Mouse (Mus musculus) CH12.LX (cell line): ENCODE data around the gene Dusp15. TPM values are rescaled to one million over a fixed set of nuclear protein-coding genes. Genes with fewer than 3 reads are reported as not detected.

Source experiments
- DNase-seq: peaks from one replicate; pipeline ENCODE4 v3.0.0-alpha.2; 2013; ENCODE audit errors: extremely low read depth
- H3K27ac ChIP-seq: 2 replicates; pipeline ENCODE4 v1.5.1; 2012; ENCODE audit warnings: low read depth, mild to moderate bottlenecking, control low read depth, moderate library complexity; ENCODE audit not compliant: insufficient read depth
- H3K27me3 ChIP-seq: replicated peaks from 2 replicates; pipeline ENCODE3; 2012; ENCODE audit warnings: inconsistent platforms
- H3K36me3 ChIP-seq, 2 experiments: replicated peaks in 1 of 2; 2 replicates each; pipeline versions ENCODE3 to v1.6.1; 2012; ENCODE audit warnings: inconsistent platforms in 1 of 2, low read length in 1 of 2, mild to moderate bottlenecking in 1 of 2, mixed read lengths in 1 of 2, moderate library complexity in 1 of 2; ENCODE audit not compliant: control insufficient read depth in 1 of 2, insufficient read depth in 1 of 2
- H3K4me1 ChIP-seq, 2 experiments: 2 replicates each; pipeline ENCODE4 v1.6.1; 2012; ENCODE audit warnings: inconsistent platforms in 1 of 2, moderate library complexity in 1 of 2; ENCODE audit not compliant: insufficient read depth in 2 of 2, control insufficient read depth in 1 of 2
- H3K4me2 ChIP-seq: 2 replicates; pipeline ENCODE4 v1.6.1; 2012; ENCODE audit warnings: low read depth, mild to moderate bottlenecking, control low read depth; ENCODE audit not compliant: poor library complexity, insufficient read depth, severe bottlenecking
- H3K4me3 ChIP-seq, 3 experiments: fragments of 150-350 bp in 1 of 3; sonication (generic) in 1 of 3; replicated peaks in 1 of 3; 2 replicates each; pipeline versions ENCODE3 to v1.5.1; 2011 to 2012; ENCODE audit warnings: low read depth in 2 of 3, low read length in 2 of 3, mild to moderate bottlenecking in 2 of 3, moderate library complexity in 2 of 3, control low read depth in 1 of 3, improper control_type of control experiment in 1 of 3, inconsistent platforms in 1 of 3, mixed read lengths in 1 of 3; ENCODE audit not compliant: poor library complexity in 1 of 3
- H3K79me2 ChIP-seq: replicated peaks from 2 replicates; pipeline ENCODE4 v1.6.1; 2012; ENCODE audit warnings: mild to moderate bottlenecking, moderate library complexity; ENCODE audit not compliant: control insufficient read depth, poor library complexity, insufficient read depth, severe bottlenecking; ENCODE audit errors: extremely low read depth
- H3K9ac ChIP-seq: 2 replicates; pipeline ENCODE4 v1.6.1; 2012; ENCODE audit warnings: low read depth, mild to moderate bottlenecking, control low read depth, moderate library complexity; ENCODE audit not compliant: insufficient read depth
- H3K9me3 ChIP-seq: replicated peaks from 2 replicates; pipeline ENCODE3; 2012; ENCODE audit warnings: low read length, inconsistent platforms, mixed read lengths
- BHLHE40 ChIP-seq: IDR thresholded peaks from 2 replicates; pipeline ENCODE4 v1.6.1; 2011; ENCODE audit warnings: mild to moderate bottlenecking, low read depth, low read length, improper control_type of control experiment
- CHD1 ChIP-seq: IDR thresholded peaks from 2 replicates; pipeline ENCODE4 v1.6.1; 2012; ENCODE audit warnings: low read depth, low read length, improper control_type of control experiment, inconsistent platforms
- ELF1 ChIP-seq: IDR thresholded peaks from 2 replicates; pipeline ENCODE4 v1.6.1; 2014; ENCODE audit warnings: low read depth, mild to moderate bottlenecking, inconsistent platforms, low read length, improper control_type of control experiment
- EP300 ChIP-seq: IDR thresholded peaks from 2 replicates; pipeline ENCODE4 v1.6.1; 2011; ENCODE audit warnings: low read length, improper control_type of control experiment
- GABPA ChIP-seq: IDR thresholded peaks from 2 replicates; pipeline ENCODE4 v1.6.1; 2012; ENCODE audit warnings: low read depth, low read length, improper control_type of control experiment, inconsistent platforms; ENCODE audit not compliant: insufficient replicate concordance
- HCFC1 ChIP-seq: IDR thresholded peaks from 2 replicates; pipeline ENCODE4 v1.6.1; 2012; ENCODE audit warnings: low read depth, mild to moderate bottlenecking, inconsistent platforms, low read length, improper control_type of control experiment
- JUN ChIP-seq: IDR thresholded peaks from 2 replicates; pipeline ENCODE4 v1.6.1; 2011; ENCODE audit warnings: low read depth, mild to moderate bottlenecking, low read length, improper control_type of control experiment, moderate library complexity; ENCODE audit not compliant: insufficient read depth
- JUND ChIP-seq: conservative IDR thresholded peaks from 2 replicates; pipeline ENCODE4 v1.6.1; 2011; ENCODE audit warnings: low read depth, low read length, improper control_type of control experiment
- MAFK ChIP-seq: IDR thresholded peaks from 2 replicates; pipeline ENCODE4 v1.6.1; 2011; ENCODE audit warnings: low read length, improper control_type of control experiment; ENCODE audit not compliant: insufficient replicate concordance
- MAX ChIP-seq: IDR thresholded peaks from 2 replicates; pipeline ENCODE4 v1.6.1; 2011; ENCODE audit warnings: low read length, improper control_type of control experiment
- MAZ ChIP-seq: IDR thresholded peaks from 2 replicates; pipeline ENCODE4 v1.6.1; 2012; ENCODE audit warnings: low read depth, mild to moderate bottlenecking, inconsistent platforms, low read length, improper control_type of control experiment, moderate library complexity
- MEF2A ChIP-seq: IDR thresholded peaks from 2 replicates; pipeline ENCODE4 v1.6.1; 2014; ENCODE audit warnings: low read depth, mild to moderate bottlenecking, inconsistent platforms, low read length, improper control_type of control experiment, borderline replicate concordance
- MXI1 ChIP-seq: IDR thresholded peaks from 2 replicates; pipeline ENCODE4 v1.6.1; 2011; ENCODE audit warnings: mild to moderate bottlenecking, low read depth, low read length, improper control_type of control experiment
- NELFE ChIP-seq: IDR thresholded peaks from 2 replicates; pipeline ENCODE4 v1.6.1; 2011; ENCODE audit warnings: low read depth, low read length, improper control_type of control experiment
- PAX5 ChIP-seq: IDR thresholded peaks from 2 replicates; pipeline ENCODE4 v1.6.1; 2012; ENCODE audit warnings: low read length, inconsistent platforms, mixed read lengths
- POLR2A ChIP-seq: IDR thresholded peaks from 2 replicates; pipeline ENCODE4 v1.6.1; 2011; ENCODE audit warnings: low read depth, mild to moderate bottlenecking, improper control_type of control experiment, low read length
- POLR2AphosphoS2 ChIP-seq: IDR thresholded peaks from 2 replicates; pipeline ENCODE4 v1.6.1; 2011; ENCODE audit warnings: low read depth, low read length, improper control_type of control experiment
- RAD21 ChIP-seq: IDR thresholded peaks from 2 replicates; pipeline ENCODE4 v1.6.1; 2011; ENCODE audit warnings: low read depth, mild to moderate bottlenecking, low read length, improper control_type of control experiment, moderate library complexity
- SIN3A ChIP-seq: IDR thresholded peaks from 2 replicates; pipeline ENCODE4 v1.6.1; 2012; ENCODE audit warnings: low read length, improper control_type of control experiment, inconsistent platforms
- SMC3 ChIP-seq: IDR thresholded peaks from 2 replicates; pipeline ENCODE4 v1.6.1; 2011; ENCODE audit warnings: low read depth, low read length, improper control_type of control experiment
- TBP ChIP-seq: conservative IDR thresholded peaks from 2 replicates; pipeline ENCODE4 v1.6.1; 2011; ENCODE audit warnings: low read depth, low read length, improper control_type of control experiment
- UBTF ChIP-seq: IDR thresholded peaks from 2 replicates; pipeline ENCODE4 v1.6.1; 2012; ENCODE audit warnings: low read depth, mild to moderate bottlenecking, inconsistent platforms, low read length, improper control_type of control experiment, moderate library complexity
- USF1 ChIP-seq: IDR thresholded peaks from 2 replicates; pipeline ENCODE4 v1.6.1; 2014; ENCODE audit warnings: low read depth, mild to moderate bottlenecking, inconsistent platforms, low read length, improper control_type of control experiment
- ZC3H11A ChIP-seq: IDR thresholded peaks from 2 replicates; pipeline ENCODE4 v1.6.1; 2012; ENCODE audit warnings: low read depth, mild to moderate bottlenecking, inconsistent platforms, low read length, improper control_type of control experiment
- ZMIZ1 ChIP-seq: IDR thresholded peaks from 2 replicates; pipeline ENCODE4 v1.6.1; 2012; ENCODE audit warnings: low read depth, mild to moderate bottlenecking, inconsistent platforms, low read length, improper control_type of control experiment
- dilution Hi-C: fragments of 300-500 bp; cut with MboI; formaldehyde crosslinking; loops from 2 replicates; pipeline ENCODE4 v1.14.3; 2020; ENCODE audit warnings: low sequenced_read_pairs; ENCODE audit not compliant: extremely low pct_unique_long_range_greater_than_20kb, extremely low pct_ligation_motif_present
- in situ Hi-C: fragments of 300-500 bp; cut with MboI; formaldehyde crosslinking; loops from 3 replicates; pipeline ENCODE4 v1.14.3; 2019; ENCODE audit warnings: low sequenced_read_pairs, low pct_ligation_motif_present, low pct_unique_long_range_greater_than_20kb, mixed read lengths
- polyA plus RNA-seq: library from polyadenylated mRNA; unstranded; fragments of >175 nt; gene quantifications from 2 replicates; pipeline ENCODE4 v1.2.1, GENCODE M21; 2012; ENCODE audit warnings: low read depth; ENCODE audit not compliant: insufficient read length
- total RNA-seq, 2 experiments: library from RNA; depleted of rRNA; stranded (reverse); fragments of 300-350 nt in 1 of 2; fragments of >200 nt in 1 of 2; gene quantifications; 2 replicates each; pipeline ENCODE4 v1.2.3; 2012 to 2014

Gene Dusp15
- total and polyA plus RNA-seq, 3 experiments = 0.08 to 0.13 TPM; not detected in 1

DNA sequence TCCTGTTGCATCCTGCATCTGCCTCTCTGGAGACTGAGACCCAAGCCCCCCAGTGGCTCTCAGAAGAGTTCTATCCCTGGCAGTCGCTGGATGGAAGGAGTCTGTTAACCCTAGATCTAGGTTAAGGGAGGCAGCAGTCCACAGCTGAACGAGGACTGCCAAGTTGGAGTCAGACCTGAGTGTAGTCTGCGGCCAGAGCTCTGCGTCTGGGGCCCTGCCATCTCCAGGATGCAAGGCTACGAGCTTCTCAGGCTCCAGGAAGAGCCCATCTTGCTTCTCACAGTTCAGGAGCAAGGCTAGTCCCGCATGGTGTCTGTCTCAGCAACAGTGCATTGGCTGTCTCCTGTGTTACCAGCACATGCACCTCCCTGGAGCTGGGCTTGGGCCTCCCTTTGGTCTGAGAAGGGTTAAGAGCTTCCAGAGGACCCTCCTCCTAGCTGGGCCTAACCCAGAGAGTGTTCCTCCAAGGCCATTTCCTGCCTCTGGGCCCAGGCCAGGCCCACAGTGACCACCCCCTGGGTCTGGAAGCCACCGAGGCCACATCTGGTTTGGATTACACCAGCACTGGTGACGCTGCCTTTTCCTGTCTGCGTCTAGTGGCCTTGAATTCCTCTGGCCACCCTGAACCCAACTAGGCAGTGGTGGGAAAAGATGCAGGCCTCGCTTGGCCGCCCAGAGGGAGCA lies 26.2 kb downstream of the Dusp15 start:
- Histone ChIP-seq H3K4me2 (no peak overlapping the region), H3K9me3 (no peaks in the 10 kb centered on the region), H3K27me3 (no peaks in the 10 kb centered on the region), H3K36me3 (no peaks in the 10 kb centered on the region), H3K27ac (no peak overlapping the region), H3K4me3 (no peak overlapping the region), H3K79me2 (no peaks in the 10 kb centered on the region), H3K9ac (no peak overlapping the region), H3K4me1 (peaks cover 14 to 72% of the 10 kb centered on the region in 2 experiments)
- DNase-seq = no peak
- in situ Hi-C loops = no loop called here
- TF ChIP-seq POLR2A (no peak), MXI1 (no peak), GABPA (no peak), USF1 (no peak), JUND (no peak), MAFK (no peak), NELFE (no peak), SIN3A (no peak), RAD21 (no peak), POLR2AphosphoS2 (no peak), ZMIZ1 (no peak), CHD1 (no peak), MAZ (no peak), ZC3H11A (no peak)
- dilution Hi-C loops = no loop called here

DNA sequence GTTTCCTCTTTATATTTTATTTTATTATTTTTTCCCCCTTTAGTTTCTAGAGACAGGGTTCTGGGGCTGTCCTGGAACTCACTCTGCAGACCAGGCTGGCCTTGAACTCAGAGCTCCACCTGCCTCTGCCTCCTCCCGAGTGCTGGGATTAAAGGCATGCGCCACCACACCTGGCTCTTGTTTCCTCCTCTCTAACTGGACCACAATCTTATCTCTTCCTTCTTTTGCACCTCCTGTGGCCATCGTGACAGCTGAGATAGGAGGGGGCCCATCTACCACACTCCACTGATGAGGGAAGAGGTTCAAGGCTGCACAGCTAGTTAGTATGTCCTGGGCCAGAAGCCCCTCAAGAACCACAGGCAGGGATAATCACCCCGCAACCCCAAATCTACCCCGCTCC lies 27.0 kb downstream of the Dusp15 start:
- Histone ChIP-seq H3K79me2 (no peaks in the 10 kb centered on the region), H3K27ac (no peak overlapping the region), H3K36me3 (no peaks in the 10 kb centered on the region), H3K4me3 (no peak overlapping the region), H3K9ac (no peak overlapping the region), H3K4me1 (peaks cover 14 to 71% of the 10 kb centered on the region in 2 experiments)
- in situ Hi-C loops (loop anchor here (25.0 kb wide), 1 partner anchor 663 kb away; no protein-coding TSS in a partner anchor), dilution Hi-C loops (no loop called here)
- TF ChIP-seq HCFC1 (no peak), BHLHE40 (no peak), USF1 (no peak), JUN (no peak), MAX (no peak), MEF2A (no peak), EP300 (no peak), TBP (no peak), PAX5 (no peak), SMC3 (no peak), MAFK (no peak), JUND (no peak), ELF1 (no peak), UBTF (no peak)
- TF ChIP-seq, all 38 proteins: peak for 0
- no peaks in the 10 kb centered on the region for H3K27me3 ChIP-seq
- no peak overlapping the region for H3K4me2 ChIP-seq
- H3K9me3 ChIP-seq = no peaks in the 10 kb centered on the region
- DNase-seq = no peak
